Mouse (Mus musculus) small intestine, adult 2 months (tissue): ENCODE measurements around the gene Rasgrp1. TPM values are rescaled to one million over a fixed set of nuclear protein-coding genes. Genes with fewer than 3 reads are reported as not detected.
A peak's percentile ranks its signal among the peaks of the same experiment; 100 is the strongest.

ENCODE experiments used
- H3K27ac ChIP-seq: fragments of 200-500 bp; 2 replicates; pipeline ENCODE4 v1.5.1; 2012; ENCODE audit warnings: low read depth, low read length, control low read depth, inconsistent platforms; ENCODE audit not compliant: insufficient read depth
- H3K27me3 ChIP-seq: fragments of 200-500 bp; 2 replicates; pipeline ENCODE4 v1.6.1; 2012; ENCODE audit warnings: mild to moderate bottlenecking, moderate library complexity, low read length, inconsistent platforms; ENCODE audit not compliant: control insufficient read depth, insufficient read depth
- H3K36me3 ChIP-seq: fragments of 200-500 bp; 2 replicates; pipeline ENCODE4 v1.6.1; 2012; ENCODE audit warnings: mild to moderate bottlenecking, low read length, control low read depth, inconsistent platforms; ENCODE audit not compliant: control insufficient read depth, insufficient read depth
- H3K4me1 ChIP-seq: fragments of 200-500 bp; 2 replicates; pipeline ENCODE4 v1.6.1; 2012; ENCODE audit warnings: low read length, inconsistent platforms, mixed read lengths; ENCODE audit not compliant: control insufficient read depth, insufficient read depth, insufficient read length
- H3K4me3 ChIP-seq: fragments of 200-500 bp; 2 replicates; pipeline ENCODE4 v1.5.1; 2012; ENCODE audit warnings: low read depth, mild to moderate bottlenecking, control low read depth, inconsistent platforms, low read length, moderate library complexity
- CTCF ChIP-seq: fragments of 200-500 bp; IDR thresholded peaks from 2 replicates; pipeline ENCODE4 v1.5.1; 2012; ENCODE audit warnings: low read depth, mild to moderate bottlenecking, control low read depth, inconsistent platforms, low read length, moderate library complexity, mixed read lengths; ENCODE audit not compliant: insufficient replicate concordance, insufficient read length; ENCODE audit errors: extremely low read depth
- POLR2A ChIP-seq: fragments of 200-500 bp; IDR thresholded peaks from 2 replicates; pipeline ENCODE4 v1.6.1; 2012; ENCODE audit warnings: low read depth, mild to moderate bottlenecking, control low read depth, inconsistent platforms, low read length, moderate library complexity
- WGBS: fragments of 180-500 bp; shearing (Covaris S2); methylation state at CpG from one replicate; pipeline ENCODE4 v1.1.7; 2018; 5-methylcytosine and 5-hydroxymethylcytosine counted together
- polyA plus RNA-seq: library from polyadenylated mRNA; depleted of rRNA; stranded (reverse); fragments of >200 nt; gene quantifications from 2 replicates; pipeline ENCODE4 v1.2.3, GENCODE M21; 2012; rRNA removed

Gene Rasgrp1
- 2.1 and 2.2 TPM in 2 replicates for polyA plus RNA-seq

DNA sequence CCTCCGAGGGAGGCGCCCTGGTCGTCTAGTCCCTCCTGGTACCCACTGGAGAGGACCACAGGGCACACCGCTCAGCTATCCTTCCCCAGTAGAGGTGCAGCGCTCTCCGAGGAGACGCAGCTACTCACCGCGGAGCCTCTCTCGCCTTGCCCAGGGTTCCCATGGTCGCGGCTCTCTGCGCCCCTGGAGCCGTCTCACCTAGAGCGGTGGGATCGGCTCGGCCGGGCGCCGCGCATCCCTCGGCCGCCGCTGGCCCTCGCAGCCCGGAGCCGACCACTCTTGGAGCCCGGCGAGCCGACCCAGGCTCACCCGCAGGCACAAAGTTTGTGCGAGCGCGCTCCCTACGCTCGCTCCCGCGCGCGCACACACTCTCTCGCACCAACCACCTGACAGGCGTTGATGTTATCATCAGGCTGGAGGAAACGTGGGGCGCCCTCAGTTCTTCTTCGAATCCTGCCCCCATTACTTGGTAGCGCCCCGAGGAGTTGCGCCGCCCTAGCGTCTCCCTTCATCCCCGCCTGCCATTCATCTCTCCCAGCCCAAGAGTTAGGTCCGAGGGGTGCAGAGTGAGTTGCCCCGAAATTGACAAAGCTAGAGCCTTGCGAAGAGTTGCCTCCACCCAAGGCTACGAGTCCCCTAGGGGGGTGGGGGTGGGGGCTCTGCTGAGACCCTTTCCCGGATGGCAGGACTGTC is at the start of gene Rasgrp1:
Gene Rasgrp1 (minus strand): TSS at position 455 of the 693 bp plus-strand sequence.
- TF ChIP-seq CTCF = no peak
- no peak for TF ChIP-seq POLR2A
- Histone ChIP-seq H3K4me3 (peak within 1 kb of the TSS; percentile 64), H3K27me3 (0 out of 2 replicates have a peak, but pooled peaks cover 3% of the 10 kb centered on the region), H3K27ac (peak within 1 kb of the TSS; percentile 27; the same call in 1 of the 2 replicates), H3K36me3 (no peaks in the 10 kb centered on the region), H3K4me1 (no peaks in the 10 kb centered on the region; the same call in 1 of the 2 replicates)
- 2% methylated on average over 56 of the region's 56 CpGs for WGBS

DNA sequence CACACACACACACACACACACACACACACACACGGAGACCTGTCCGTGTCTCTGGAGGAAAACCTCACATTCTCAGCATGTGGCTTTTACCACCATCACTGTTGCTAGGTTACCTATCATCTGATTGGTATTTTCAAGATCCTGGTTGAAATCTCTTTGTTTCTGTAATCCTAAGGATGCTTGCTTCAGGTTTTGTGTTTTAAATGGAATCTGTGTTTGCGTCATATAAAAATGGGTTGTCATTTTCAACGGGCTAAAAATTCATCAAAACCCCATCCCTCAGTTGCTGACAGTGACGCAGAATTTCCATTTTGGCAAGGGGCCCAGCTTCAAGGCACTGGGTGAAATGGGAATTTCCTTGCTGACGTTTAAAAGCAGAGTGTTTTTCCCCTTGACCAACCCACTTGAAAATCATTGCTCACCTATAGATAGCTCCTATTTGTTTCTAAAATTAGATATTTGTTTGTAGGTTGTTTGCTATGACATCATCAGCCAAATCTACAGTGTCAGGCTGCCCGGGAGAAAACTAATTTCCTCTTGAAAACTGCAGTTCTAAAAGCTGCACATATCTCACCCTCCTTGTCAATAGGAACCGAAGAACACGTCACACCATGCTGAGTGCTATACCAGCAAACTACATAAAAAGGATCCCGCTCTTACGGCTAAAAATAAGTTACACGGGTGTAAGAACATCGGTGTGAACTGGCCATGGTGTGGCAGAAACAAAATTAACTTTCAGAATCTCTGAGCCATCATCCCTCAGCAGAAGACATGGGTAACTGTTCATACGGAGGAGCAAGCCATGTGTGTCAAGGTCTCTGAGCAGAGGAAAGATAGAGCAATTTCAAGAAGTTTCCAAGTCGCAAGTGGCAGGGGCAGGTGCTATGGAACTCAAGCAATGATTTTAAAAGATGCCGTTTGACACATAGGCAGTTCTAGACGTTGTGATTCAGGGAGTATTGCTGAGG is 47.4 kb upstream of the Rasgrp1 start:
- no peak for TF ChIP-seq CTCF
- no peak for TF ChIP-seq POLR2A

GRCm38 (mm10) chr2:117389460-117389859 is 46.7 kb upstream of the Rasgrp1 start:
- H3K4me1 ChIP-seq = no peaks in the 10 kb centered on the region
- H3K36me3 ChIP-seq = no peaks in the 10 kb centered on the region
- no peak for TF ChIP-seq POLR2A
- TF ChIP-seq CTCF = no peak
- no peak overlapping the region for H3K4me3 ChIP-seq
- WGBS = 72% methylated on average over 3 of the region's 3 CpGs
- H3K27me3 ChIP-seq = no peaks in the 10 kb centered on the region
- H3K27ac ChIP-seq = no peak overlapping the region

More for the DNA sequence above, 47.4 kb upstream of the Rasgrp1 start:
- H3K36me3 ChIP-seq = no peaks in the 10 kb centered on the region
- no peak overlapping the region for H3K27ac ChIP-seq
- H3K27me3 ChIP-seq = no peaks in the 10 kb centered on the region
- H3K4me1 ChIP-seq = no peaks in the 10 kb centered on the region
- WGBS = 67% methylated on average over 17 of the region's 17 CpGs
- no peak overlapping the region for H3K4me3 ChIP-seq

DNA sequence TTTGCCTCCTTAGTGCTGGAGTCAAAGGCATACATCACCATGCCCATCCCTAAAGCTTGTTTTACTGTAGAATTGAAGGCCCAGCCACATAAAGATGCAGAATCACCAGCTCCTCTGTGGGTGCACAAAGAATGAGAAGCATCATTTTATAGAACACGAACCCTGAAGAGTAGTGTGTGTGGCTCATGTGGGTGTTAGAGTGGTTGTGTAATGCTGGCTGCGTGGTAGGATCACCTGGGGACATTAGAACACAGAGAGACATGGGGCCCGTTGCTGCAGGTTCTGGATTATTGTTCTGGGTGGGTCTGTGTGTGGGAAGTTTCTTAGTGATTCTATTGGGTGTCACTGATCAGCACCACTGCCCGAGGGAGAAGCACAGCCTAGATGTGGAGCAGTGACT is 45.3 kb upstream of the Rasgrp1 start:
- no peaks in the 10 kb centered on the region for H3K27me3 ChIP-seq
- H3K4me1 ChIP-seq = no peaks in the 10 kb centered on the region
- H3K27ac ChIP-seq = no peak overlapping the region
- no peak overlapping the region for H3K4me3 ChIP-seq
- no peaks in the 10 kb centered on the region for H3K36me3 ChIP-seq
- 89% methylated on average over 4 of the region's 4 CpGs for WGBS
- TF ChIP-seq CTCF = no peak
- no peak for TF ChIP-seq POLR2A

- WGBS = 80% methylated on average over 12 of the region's 12 CpGs
- Histone ChIP-seq H3K36me3 (no peaks in the 10 kb centered on the region), H3K27ac (no peak overlapping the region), H3K4me1 (no peaks in the 10 kb centered on the region), H3K4me3 (no peak overlapping the region), H3K27me3 (no peaks in the 10 kb centered on the region)
- no peak for TF ChIP-seq POLR2A
- no peak for TF ChIP-seq CTCF
Observed at GRCm38 (mm10) chr2:117386981-117387705, 44.3 kb upstream of the Rasgrp1 start.

DNA sequence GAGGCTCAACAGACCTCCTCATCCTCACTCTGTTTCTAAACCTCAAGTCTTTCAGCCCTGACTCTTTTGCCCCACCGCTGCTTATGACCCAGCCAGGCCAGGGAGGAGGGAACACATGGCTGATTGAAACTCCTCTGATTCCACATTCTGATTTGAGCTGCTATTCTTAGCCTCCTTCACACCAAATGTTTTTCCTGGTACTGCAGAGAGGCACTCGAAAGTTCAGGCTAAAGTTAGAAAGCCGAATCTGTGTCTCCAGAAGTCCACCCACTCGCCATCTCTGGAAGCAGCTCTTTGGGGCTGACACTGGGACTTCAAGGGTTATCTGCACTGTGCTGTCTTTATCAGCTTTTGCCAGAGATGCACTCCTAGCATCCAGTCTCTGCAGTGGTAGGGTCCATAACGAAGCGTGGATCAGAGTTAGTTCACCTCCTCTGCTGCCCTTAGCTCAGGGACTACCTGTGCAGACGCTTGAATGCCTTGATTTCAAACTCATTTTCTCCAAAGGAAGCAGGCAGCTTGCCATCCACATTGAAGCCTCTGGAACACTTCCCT is 43.3 kb upstream of the Rasgrp1 start:
- H3K36me3 ChIP-seq = no peaks in the 10 kb centered on the region
- H3K4me1 ChIP-seq = no peaks in the 10 kb centered on the region
- no peak overlapping the region for H3K27ac ChIP-seq
- H3K27me3 ChIP-seq = no peaks in the 10 kb centered on the region
- no peak overlapping the region for H3K4me3 ChIP-seq
- 58% methylated on average over 7 of the region's 7 CpGs for WGBS
- TF ChIP-seq CTCF (no peak), POLR2A (no peak)
